Mouse (Mus musculus): ENCODE data around the gene D630045J12Rik.

DNA sequence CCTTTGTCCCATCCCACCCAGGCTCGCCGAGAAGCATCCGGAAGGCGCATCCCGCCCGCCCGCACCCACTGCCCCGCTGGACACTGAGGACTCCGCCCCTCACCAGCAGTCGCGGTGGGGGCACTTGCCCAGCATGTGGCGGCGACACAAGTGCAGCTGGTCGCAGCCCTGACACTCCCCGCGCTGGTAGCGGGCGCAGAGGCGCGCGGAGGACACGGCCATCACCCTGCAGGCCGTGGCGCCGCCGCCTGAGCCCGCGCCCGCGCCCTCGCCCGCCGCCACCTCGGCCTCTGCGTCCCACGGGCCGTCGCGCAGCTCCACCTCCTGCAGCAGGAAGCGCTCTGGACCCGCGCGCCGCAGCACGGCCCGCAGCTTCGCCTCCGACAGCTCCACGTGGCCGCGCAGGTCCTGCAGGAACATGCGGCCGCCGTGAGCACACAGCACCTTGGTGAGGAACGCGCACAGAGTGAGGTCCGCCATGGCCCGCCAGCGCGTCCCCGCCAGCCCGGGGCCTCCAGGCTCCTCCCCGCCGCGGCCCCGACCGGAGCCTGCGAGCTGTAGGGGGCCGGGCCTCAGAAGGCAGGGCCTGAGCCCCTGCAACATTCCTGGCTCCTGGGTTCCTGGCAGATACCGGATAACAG, 45.1 kb upstream of the D630045J12Rik start, which contains the start of gene Zc3hav1l:
- TF ChIP-seq CTCF (IDR thresholded peaks at IDR 0.05; ENCODE audit: insufficient read depth, low read length): no peak
- TF ChIP-seq POLR2A (IDR thresholded peaks at IDR 0.05; ENCODE audit: borderline replicate concordance, extremely low read depth, low read depth, low read length): peak; percentile 53; the same call in 1 of the 2 replicates

All from lung, adult 2 months (tissue).